Mouse (Mus musculus) cerebellum, adult 2 months (tissue): Measurements from ENCODE around the gene Ankrd9. TPM values are rescaled to one million over a fixed set of nuclear protein-coding genes. Genes with fewer than 3 reads are reported as not detected.

Source experiments
- DNase-seq, 2 experiments: peaks; one replicate each; pipeline ENCODE4 v3.0.0; 2021
- H3K27ac ChIP-seq: fragments of 200-500 bp; 2 replicates; pipeline ENCODE4 v1.5.1; 2012; ENCODE audit warnings: low read length, control low read depth, inconsistent platforms; ENCODE audit not compliant: insufficient read depth
- H3K27me3 ChIP-seq: fragments of 200-500 bp; 2 replicates; pipeline ENCODE4 v1.6.1; 2012; ENCODE audit warnings: inconsistent platforms, mild to moderate bottlenecking, low read length, moderate library complexity; ENCODE audit not compliant: control insufficient read depth, insufficient read depth
- H3K4me1 ChIP-seq: fragments of 200-500 bp; 2 replicates; pipeline ENCODE4 v1.6.1; 2011; ENCODE audit warnings: low read length; ENCODE audit not compliant: control insufficient read depth, insufficient read depth
- H3K4me3 ChIP-seq: fragments of 200-500 bp; replicated peaks from 2 replicates; pipeline ENCODE3; 2011; ENCODE audit warnings: mild to moderate bottlenecking, low read depth, low read length, control low read depth; ENCODE audit not compliant: insufficient read depth
- CTCF ChIP-seq: fragments of 200-500 bp; IDR thresholded peaks from 2 replicates; pipeline ENCODE4 v1.5.1; 2011; ENCODE audit warnings: low read depth, mild to moderate bottlenecking, control low read depth, low read length, moderate library complexity, borderline replicate concordance; ENCODE audit not compliant: insufficient read depth
- POLR2A ChIP-seq: fragments of 200-500 bp; IDR thresholded peaks from 2 replicates; pipeline ENCODE4 v1.6.1; 2011; ENCODE audit warnings: low read length, control low read depth, borderline replicate concordance; ENCODE audit not compliant: insufficient read depth
- WGBS: fragments of 180-500 bp; shearing (Covaris S2); methylation state at CpG from one replicate; pipeline ENCODE4 v1.1.7; 2018; 5-methylcytosine and 5-hydroxymethylcytosine counted together
- polyA plus RNA-seq: library from polyadenylated mRNA; depleted of rRNA; stranded (reverse); fragments of >200 nt; gene quantifications from 2 replicates; pipeline ENCODE4 v1.2.3, GENCODE M21; 2012

Gene Ankrd9
- polyA plus RNA-seq, 1 experiment: 53.3 TPM

DNA sequence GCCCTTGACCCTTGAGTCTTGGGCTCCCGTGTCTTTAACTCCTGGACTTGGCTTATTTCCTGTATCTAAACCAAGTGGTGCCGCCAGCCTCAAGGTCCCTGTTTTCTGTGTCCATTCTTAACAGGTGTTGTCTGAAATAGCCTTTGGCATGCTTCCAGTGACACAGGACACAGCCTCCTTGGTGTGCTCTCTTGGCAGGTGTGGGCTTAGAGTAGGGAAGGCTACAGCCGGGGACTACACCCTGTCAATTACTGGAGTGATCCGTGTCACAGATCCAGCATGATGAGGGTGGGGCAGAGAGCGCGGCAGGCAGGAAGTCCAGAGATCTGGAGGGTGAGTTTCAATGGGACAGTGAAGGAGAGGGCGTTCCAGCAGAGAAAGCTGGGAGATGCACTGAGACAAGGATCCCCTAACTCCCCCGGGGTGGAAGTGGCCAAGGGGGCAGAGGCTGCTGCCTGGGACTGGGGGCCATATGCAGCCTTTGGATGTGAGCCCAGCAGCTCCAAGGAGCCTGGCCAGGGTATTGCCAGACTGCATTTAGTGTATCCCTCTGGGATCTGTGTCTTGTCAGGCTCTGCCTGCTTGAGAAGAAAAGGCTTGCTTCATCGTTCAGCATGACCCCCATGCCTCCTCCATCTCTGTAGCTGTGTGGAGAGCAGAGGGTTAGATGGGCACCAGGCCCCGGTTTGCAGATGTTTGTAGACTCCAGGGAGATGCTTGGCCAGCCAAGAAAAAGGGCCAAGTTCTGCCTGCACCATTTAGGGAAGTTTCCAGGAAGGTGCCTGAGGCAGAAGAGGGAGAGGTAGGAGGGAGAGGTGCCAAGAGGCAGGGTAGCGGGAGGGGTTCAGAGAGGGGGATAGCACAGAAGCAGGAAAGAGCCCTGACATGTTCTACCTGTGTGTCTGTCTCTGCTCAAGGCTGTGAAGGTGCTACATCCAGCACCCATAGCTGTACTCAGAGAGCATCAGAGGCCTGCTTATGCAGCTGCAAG, 30.0 kb upstream of the Ankrd9 start:
- H3K27me3 ChIP-seq: no peaks in the 10 kb centered on the region
- H3K4me3 ChIP-seq: no peak overlapping the region
- H3K4me1 ChIP-seq: peaks cover 12% of the 10 kb centered on the region
- WGBS: 17% methylated on average over 11 of the region's 11 CpGs
- TF ChIP-seq POLR2A: no peak
- no peak for TF ChIP-seq CTCF
- H3K27ac ChIP-seq: no peak overlapping the region
- peak; percentile 41 to 66 for DNase-seq

- no peaks in the 10 kb centered on the region for H3K27me3 ChIP-seq
- no peak overlapping the region for H3K27ac ChIP-seq
- no peak overlapping the region for H3K4me3 ChIP-seq
- peaks cover 12% of the 10 kb centered on the region for H3K4me1 ChIP-seq
- WGBS: 88% methylated on average over 14 of the region's 14 CpGs
- no peak for TF ChIP-seq POLR2A
- no peak for DNase-seq
These were observed 28.6 kb upstream of the Ankrd9 start for GRCm38 (mm10) chr12:111007134-111008103.

DNA sequence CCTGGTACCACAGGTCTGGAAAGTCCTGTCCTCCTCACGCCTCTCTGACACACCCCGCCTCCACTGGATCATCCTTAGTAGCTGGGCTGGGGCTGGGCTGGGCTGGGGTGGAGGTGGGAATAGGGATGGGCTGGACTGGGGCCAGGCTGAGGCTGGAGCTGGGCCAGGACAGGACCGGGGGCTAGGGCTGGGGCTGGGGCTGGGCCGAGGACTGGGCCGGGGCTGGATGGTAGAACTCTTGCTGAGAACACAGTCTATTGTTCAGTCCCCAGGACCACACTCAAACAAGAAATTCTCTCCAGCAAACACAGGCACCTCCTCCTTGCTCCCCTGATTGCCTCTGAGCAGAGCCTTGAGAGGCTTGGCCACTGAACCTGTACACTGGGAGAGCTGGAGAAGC, 27.5 kb upstream of the Ankrd9 start:
- Histone ChIP-seq H3K4me3 (no peak overlapping the region), H3K27ac (no peak overlapping the region), H3K27me3 (no peaks in the 10 kb centered on the region), H3K4me1 (peaks cover 12% of the 10 kb centered on the region)
- no peak for DNase-seq
- TF ChIP-seq CTCF (no peak), POLR2A (no peak)
- 66% methylated on average over 5 of the region's 5 CpGs for WGBS

GRCm38 (mm10) chr12:111005803-111006202, 27.0 kb upstream of the Ankrd9 start:
- TF ChIP-seq CTCF (no peak), POLR2A (no peak)
- Histone ChIP-seq H3K4me1 (peaks cover 12% of the 10 kb centered on the region), H3K27ac (no peak overlapping the region), H3K4me3 (no peak overlapping the region), H3K27me3 (no peaks in the 10 kb centered on the region)
- no peak for DNase-seq
- WGBS: 82% methylated on average over 6 of the region's 6 CpGs

GRCm38 (mm10) chr12:111004142-111004541, 25.3 kb upstream of the Ankrd9 start:
- WGBS: 75% methylated on average over 9 of the region's 9 CpGs
- no peak overlapping the region for H3K27ac ChIP-seq

GRCm38 (mm10) chr12:111000956-111001355, 22.1 kb upstream of the Ankrd9 start:
- 92% methylated on average over 7 of the region's 7 CpGs for WGBS
- DNase-seq: no peak

More at GRCm38 (mm10) chr12:111004142-111004541, 25.3 kb upstream of the Ankrd9 start:
- no peak for TF ChIP-seq POLR2A
- no peak for TF ChIP-seq CTCF
- Histone ChIP-seq H3K27me3 (no peaks in the 10 kb centered on the region), H3K4me3 (no peak overlapping the region), H3K4me1 (peaks cover 10% of the 10 kb centered on the region)
- DNase-seq: no peak

GRCm38 (mm10) chr12:110999820-111000219, 21.0 kb upstream of the Ankrd9 start:
- H3K27me3 ChIP-seq: no peaks in the 10 kb centered on the region
- H3K4me3 ChIP-seq: no peak overlapping the region
- no peak overlapping the region for H3K27ac ChIP-seq
- H3K4me1 ChIP-seq: no peaks in the 10 kb centered on the region
- DNase-seq: no peak
- TF ChIP-seq POLR2A (no peak), CTCF (no peak)
- WGBS: 89% methylated on average over 2 of the region's 2 CpGs

More at GRCm38 (mm10) chr12:111000956-111001355, 22.1 kb upstream of the Ankrd9 start:
- no peak overlapping the region for H3K27ac ChIP-seq
- no peaks in the 10 kb centered on the region for H3K4me1 ChIP-seq
- no peak for TF ChIP-seq CTCF
- TF ChIP-seq POLR2A: no peak
- no peak overlapping the region for H3K4me3 ChIP-seq
- no peaks in the 10 kb centered on the region for H3K27me3 ChIP-seq
